Mouse (Mus musculus) stomach, embryonic 16.5 days (tissue): ENCODE results near the gene Mdn1. TPM values are rescaled to one million over a fixed set of nuclear protein-coding genes. Genes with fewer than 3 reads are reported as not detected.

Experiments
- ATAC-seq: fragments of 200-750 bp; cut with Nextera tagmentation; 2 replicates; pipeline ENCODE4 v1.8.0; 2017; ENCODE audit warnings: moderate number of reproducible peaks, moderate TSS enrichment; ENCODE audit not compliant: insufficient read depth, low FRiP score
- H3K27ac ChIP-seq: fragments of 300-500 bp; sonication (generic); 2 replicates; pipeline ENCODE4 v1.5.1; 2014; ENCODE audit warnings: low read length
- H3K27me3 ChIP-seq: fragments of 300-500 bp; sonication (generic); 2 replicates; pipeline ENCODE4 v1.6.1; 2014; ENCODE audit warnings: low read length, control low read depth, mixed read lengths; ENCODE audit not compliant: control insufficient read depth, insufficient read depth
- H3K36me3 ChIP-seq: fragments of 300-500 bp; sonication (generic); 2 replicates; pipeline ENCODE4 v1.6.1; 2014; ENCODE audit warnings: low read length; ENCODE audit not compliant: control insufficient read depth, insufficient read depth
- H3K4me1 ChIP-seq: fragments of 300-500 bp; sonication (generic); 2 replicates; pipeline ENCODE4 v1.6.1; 2014; ENCODE audit warnings: low read length, control low read depth, mixed read lengths; ENCODE audit not compliant: control insufficient read depth, insufficient read depth
- H3K4me2 ChIP-seq: fragments of 300-500 bp; sonication (generic); 2 replicates; pipeline ENCODE4 v1.6.1; 2014; ENCODE audit warnings: low read depth, low read length, mixed read lengths
- H3K4me3 ChIP-seq: fragments of 300-500 bp; sonication (generic); replicated peaks from 2 replicates; pipeline ENCODE4 v1.5.1; 2014; ENCODE audit warnings: mild to moderate bottlenecking, low read length
- H3K9ac ChIP-seq: fragments of 300-500 bp; sonication (generic); 2 replicates; pipeline ENCODE4 v1.6.1; 2014; ENCODE audit warnings: low read length
- H3K9me3 ChIP-seq: fragments of 300-500 bp; sonication (generic); replicated peaks from 2 replicates; pipeline ENCODE4 v1.6.1; 2016; ENCODE audit warnings: low read length, control low read depth; ENCODE audit not compliant: control insufficient read depth
- WGBS: fragments of 180-500 bp; shearing (Covaris S2); extraction: QIAGEN DNeasy Blood & Tissue Kit; methylation state at CpG from one replicate; pipeline ENCODE4 v1.1.7; 2014; 5-methylcytosine and 5-hydroxymethylcytosine counted together
- polyA plus RNA-seq: library from polyadenylated mRNA; unstranded; fragments of >200 nt; fragmentation: Nextera tagmentation; extraction: Ambion mirVana; gene quantifications from 2 replicates; pipeline ENCODE4 v1.2.1, GENCODE M21; 2015

Mdn1 gene
- polyA plus RNA-seq, 1 experiment from 2014 or later: 11.2 TPM

GRCm38 (mm10) chr4:32674025-32674424 lies 17.1 kb downstream of the Mdn1 start:
- H3K36me3 ChIP-seq: peaks cover 10% of the 10 kb centered on the region; the same call in 1 of the 2 replicates
- no peak overlapping the region for H3K27ac ChIP-seq
- no peak overlapping the region for H3K4me2 ChIP-seq
- WGBS: 79% methylated on average over 2 of the region's 2 CpGs
- no peaks in the 10 kb centered on the region for H3K9me3 ChIP-seq
- ATAC-seq: no peak
- no peaks in the 10 kb centered on the region for H3K27me3 ChIP-seq
- H3K4me1 ChIP-seq: no peaks in the 10 kb centered on the region
- H3K9ac ChIP-seq: no peak overlapping the region
- no peak overlapping the region for H3K4me3 ChIP-seq

- H3K36me3 ChIP-seq: peaks cover 14% of the 10 kb centered on the region; the same call in 1 of the 2 replicates
- no peak overlapping the region for H3K9ac ChIP-seq
- ATAC-seq: no peak
- 90% methylated on average over 3 of the region's 3 CpGs for WGBS
- no peak overlapping the region for H3K27ac ChIP-seq
- H3K27me3 ChIP-seq: no peaks in the 10 kb centered on the region
- no peaks in the 10 kb centered on the region for H3K4me1 ChIP-seq
- H3K9me3 ChIP-seq: no peaks in the 10 kb centered on the region
- no peak overlapping the region for H3K4me3 ChIP-seq
- H3K4me2 ChIP-seq: no peak overlapping the region
Observed at GRCm38 (mm10) chr4:32677471-32677870, 20.6 kb downstream of the Mdn1 start.

- H3K4me1 ChIP-seq: peaks cover 7% of the 10 kb centered on the region; the same call in 1 of the 2 replicates
- WGBS: 80% methylated on average over 3 of the region's 3 CpGs
- no peaks in the 10 kb centered on the region for H3K9me3 ChIP-seq
- no peak overlapping the region for H3K27ac ChIP-seq
- ATAC-seq: no peak
- no peak overlapping the region for H3K9ac ChIP-seq
- no peaks in the 10 kb centered on the region for H3K27me3 ChIP-seq
- no peak overlapping the region for H3K4me2 ChIP-seq
- peaks cover 16% of the 10 kb centered on the region; the same call in 1 of the 2 replicates for H3K36me3 ChIP-seq
- no peak overlapping the region for H3K4me3 ChIP-seq
Observed at GRCm38 (mm10) chr4:32680843-32681242, 23.9 kb downstream of the Mdn1 start.

GRCm38 (mm10) chr4:32682471-32682870 lies 25.6 kb downstream of the Mdn1 start:
- no peaks in the 10 kb centered on the region for H3K9me3 ChIP-seq
- ATAC-seq: no peak
- peaks cover 7% of the 10 kb centered on the region; the same call in 1 of the 2 replicates for H3K4me1 ChIP-seq
- H3K9ac ChIP-seq: no peak overlapping the region
- H3K27me3 ChIP-seq: no peaks in the 10 kb centered on the region
- WGBS: 50% methylated on average over 4 of the region's 4 CpGs
- H3K36me3 ChIP-seq: peaks cover 11% of the 10 kb centered on the region; the same call in 1 of the 2 replicates
- H3K4me3 ChIP-seq: no peak overlapping the region
- no peak overlapping the region for H3K27ac ChIP-seq
- no peak overlapping the region for H3K4me2 ChIP-seq

GRCm38 (mm10) chr4:32683061-32683582 lies 26.2 kb downstream of the Mdn1 start:
- WGBS: 50% methylated on average over 6 of the region's 6 CpGs
- Histone ChIP-seq H3K4me2 (no peak overlapping the region), H3K4me3 (no peak overlapping the region), H3K36me3 (peaks cover 10% of the 10 kb centered on the region; the same call in 1 of the 2 replicates), H3K9ac (no peak overlapping the region), H3K4me1 (peaks cover 7% of the 10 kb centered on the region; the same call in 1 of the 2 replicates), H3K27me3 (no peaks in the 10 kb centered on the region), H3K9me3 (no peaks in the 10 kb centered on the region), H3K27ac (no peak overlapping the region)
- no peak for ATAC-seq

GRCm38 (mm10) chr4:32717733-32718132 lies 60.8 kb downstream of the Mdn1 start:
- Histone ChIP-seq H3K4me3 (no peak overlapping the region), H3K4me1 (no peaks in the 10 kb centered on the region), H3K9ac (no peak overlapping the region), H3K27me3 (no peaks in the 10 kb centered on the region), H3K27ac (no peak overlapping the region), H3K9me3 (no peaks in the 10 kb centered on the region), H3K4me2 (no peak overlapping the region), H3K36me3 (peaks cover 13% of the 10 kb centered on the region)
- no peak for ATAC-seq
- WGBS: 88% methylated on average over 1 of the region's 1 CpGs

- no peak for ATAC-seq
- H3K27ac ChIP-seq: no peak overlapping the region
- no peak overlapping the region for H3K9ac ChIP-seq
- H3K4me3 ChIP-seq: no peak overlapping the region
- peaks cover 8% of the 10 kb centered on the region; the same call in 1 of the 2 replicates for H3K36me3 ChIP-seq
- no peak overlapping the region for H3K4me2 ChIP-seq
- no peaks in the 10 kb centered on the region for H3K4me1 ChIP-seq
- H3K9me3 ChIP-seq: no peaks in the 10 kb centered on the region
- WGBS: 84% methylated on average over 6 of the region's 6 CpGs
- H3K27me3 ChIP-seq: no peaks in the 10 kb centered on the region
Observed at GRCm38 (mm10) chr4:32745394-32745793, 88.5 kb downstream of the Mdn1 start.

GRCm38 (mm10) chr4:32748396-32748795 lies 91.5 kb downstream of the Mdn1 start:
- 95% methylated on average over 7 of the region's 7 CpGs for WGBS
- Histone ChIP-seq H3K27me3 (no peaks in the 10 kb centered on the region), H3K4me3 (no peak overlapping the region), H3K36me3 (0 out of 2 replicates have a peak, but pooled peaks cover 11% of the 10 kb centered on the region), H3K4me1 (no peaks in the 10 kb centered on the region), H3K9me3 (no peaks in the 10 kb centered on the region), H3K9ac (no peak overlapping the region), H3K27ac (no peak overlapping the region), H3K4me2 (no peak overlapping the region)
- no peak for ATAC-seq

GRCm38 (mm10) chr4:32750711-32751110 lies 93.8 kb downstream of the Mdn1 start:
- ATAC-seq: no peak
- H3K4me1 ChIP-seq: no peaks in the 10 kb centered on the region
- H3K27me3 ChIP-seq: no peaks in the 10 kb centered on the region
- H3K9me3 ChIP-seq: no peaks in the 10 kb centered on the region
- H3K4me2 ChIP-seq: no peak overlapping the region
- WGBS: 92% methylated on average over 1 of the region's 1 CpGs
- no peak overlapping the region for H3K4me3 ChIP-seq
- no peak overlapping the region for H3K27ac ChIP-seq
- no peak overlapping the region for H3K9ac ChIP-seq
- 0 out of 2 replicates have a peak, but pooled peaks cover 11% of the 10 kb centered on the region for H3K36me3 ChIP-seq
